Mouse (Mus musculus) megakaryocyte, embryonic 14.5 days (primary cell): ENCODE results near the gene Map3k12.

Experiments
- FLI1 ChIP-seq: IDR thresholded peaks from 2 replicates; pipeline ENCODE4 v1.6.1; 2012; ENCODE audit warnings: low read length, inconsistent platforms, mixed read lengths
- GATA1 ChIP-seq: IDR thresholded peaks from 3 replicates; pipeline ENCODE4 v1.6.1; 2012; ENCODE audit warnings: mixed read lengths, low read length, inconsistent platforms, borderline replicate concordance

DNA sequence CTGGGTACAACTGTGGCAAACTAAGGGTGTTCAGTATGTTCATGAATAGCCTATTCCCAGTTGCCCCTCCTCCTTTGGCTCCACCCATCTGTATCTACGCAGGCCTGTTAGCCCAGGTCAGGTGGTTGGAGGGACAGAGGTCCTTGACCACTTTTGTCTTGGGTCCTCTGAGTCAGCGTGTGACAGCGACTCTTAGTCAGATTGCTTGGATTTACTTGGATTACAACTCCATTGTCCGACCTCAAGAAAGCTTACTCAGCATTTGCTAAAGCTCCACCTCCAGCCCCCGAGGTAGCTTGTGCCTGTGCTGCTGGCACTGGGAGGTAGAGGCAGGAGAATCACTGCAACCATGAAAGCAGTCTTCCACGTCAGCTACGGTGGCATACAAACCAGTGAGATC is 65.9 kb downstream of the Map3k12 start:
- TF ChIP-seq GATA1 = no peak
- no peak for TF ChIP-seq FLI1
